Mouse (Mus musculus): ENCODE measurements around the gene Nat8f2.
"Not testable (repeated sequence)": the region's sequence is repeated elsewhere in the genome, so short reads cannot be mapped to it uniquely, and the experiment has no call there.

DNA sequence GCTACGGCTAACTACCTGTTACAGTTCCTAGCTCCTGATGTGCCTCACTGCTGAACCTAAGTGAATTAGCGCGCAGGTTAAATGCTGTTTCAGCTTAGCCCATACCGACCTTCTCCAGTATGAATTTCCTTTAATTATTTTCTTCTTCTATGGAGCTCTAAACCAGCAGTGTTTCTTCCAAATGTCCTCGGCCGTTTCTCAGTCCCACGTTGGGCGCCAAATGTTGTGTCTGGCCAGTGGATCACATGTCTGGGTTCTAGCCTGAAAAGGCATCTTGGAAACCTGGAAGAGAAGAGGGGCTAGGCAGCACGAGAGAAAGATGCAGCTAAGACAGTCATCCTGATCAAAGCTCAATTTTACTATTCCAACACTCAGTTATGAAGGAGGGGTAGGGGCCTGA, 14.3 kb upstream of the Nat8f2 start:
- not testable (repeated sequence) for TF ChIP-seq CTCF (IDR thresholded peaks at IDR 0.05; ENCODE audit: low read depth, low read length); POLR2A (IDR thresholded peaks at IDR 0.05; ENCODE audit: extremely low read depth, insufficient read depth, low read length)

All from liver, adult 2 months (tissue).